Mouse (Mus musculus): ENCODE results near the gene Aknad1. TPM values are rescaled to one million over a fixed set of nuclear protein-coding genes. Genes with fewer than 3 reads are reported as not detected.

Gene Aknad1
- not detected in 2 replicates for total RNA-seq (2012; rRNA removed)

GRCm38 (mm10) chr3:108739045-108739708 is at the start of gene Aknad1:
Aknad1 (plus strand) TSS chr3:108739658.
- H3K36me3 ChIP-seq (ENCODE audit: control insufficient read depth, insufficient read depth, low read length, poor library complexity, severe bottlenecking): no peaks in the 10 kb centered on the region
- no peaks in the 10 kb centered on the region for H3K9me3 ChIP-seq (ENCODE audit: control insufficient read depth, insufficient read depth, low read depth, low read length)
- no peak within 1 kb of the TSS for H3K27ac ChIP-seq (ENCODE audit: insufficient read depth, low read depth, low read length, poor library complexity, severe bottlenecking)
- H3K9ac ChIP-seq (ENCODE audit: insufficient read depth, low read depth, low read length, poor library complexity, severe bottlenecking): no peak within 1 kb of the TSS
- TF ChIP-seq HCFC1 (IDR thresholded peaks at IDR 0.05; ENCODE audit: borderline replicate concordance, insufficient read depth, low read length) (no peak), MAFK (IDR thresholded peaks at IDR 0.05; ENCODE audit: insufficient read depth, low read depth, low read length) (no peak), CHD2 (IDR thresholded peaks at IDR 0.05; ENCODE audit: low read depth, low read length) (no peak), ZC3H11A (IDR thresholded peaks at IDR 0.05; ENCODE audit: borderline replicate concordance, low read depth, low read length) (no peak), ZNF384 (IDR thresholded peaks at IDR 0.05; ENCODE audit: low read depth, low read length) (no peak)
- no peak within 1 kb of the TSS for H3K4me3 ChIP-seq (ENCODE audit: insufficient read depth in 1 of 2, low read depth in 1 of 2, low read length in 2 of 2, poor library complexity in 1 of 2, severe bottlenecking in 1 of 2)
- DNase-seq (ENCODE audit: low read depth, low spot score): no peak
- in situ Hi-C loops (cut with MboI; ENCODE audit: low sequenced_read_pairs in 2 of 2, unreplicated experiment in 2 of 2): no loop called here
- peaks cover 0 to 2% of the 10 kb centered on the region in 2 experiments; a peak in 1 of 4 replicates for H3K4me1 ChIP-seq (ENCODE audit: control insufficient read depth in 2 of 2, insufficient read depth in 2 of 2, low read length in 2 of 2, poor library complexity in 1 of 2)

- Histone ChIP-seq H3K4me1 (ENCODE audit: control insufficient read depth in 2 of 2, insufficient read depth in 2 of 2, low read length in 2 of 2, poor library complexity in 1 of 2) (no peaks in the 10 kb centered on the region), H3K36me3 (ENCODE audit: control insufficient read depth, insufficient read depth, low read length, poor library complexity, severe bottlenecking) (peaks cover 13% of the 10 kb centered on the region), H3K27ac (ENCODE audit: insufficient read depth, low read depth, low read length, poor library complexity, severe bottlenecking) (no peak overlapping the region), H3K9me3 (ENCODE audit: control insufficient read depth, insufficient read depth, low read depth, low read length) (0 out of 2 replicates have a peak, but pooled peaks cover 2% of the 10 kb centered on the region), H3K4me3 (ENCODE audit: insufficient read depth in 1 of 2, low read depth in 1 of 2, low read length in 2 of 2, poor library complexity in 1 of 2, severe bottlenecking in 1 of 2) (no peak overlapping the region), H3K9ac (ENCODE audit: insufficient read depth, low read depth, low read length, poor library complexity, severe bottlenecking) (no peak overlapping the region)
- DNase-seq (ENCODE audit: low read depth, low spot score): no peak
- in situ Hi-C loops (cut with MboI; ENCODE audit: low sequenced_read_pairs in 2 of 2, unreplicated experiment in 2 of 2): no loop called here
- TF ChIP-seq MAFK (IDR thresholded peaks at IDR 0.05; ENCODE audit: insufficient read depth, low read depth, low read length): no peak
- TF ChIP-seq CHD2 (IDR thresholded peaks at IDR 0.05; ENCODE audit: low read depth, low read length): no peak
- no peak for TF ChIP-seq HCFC1 (IDR thresholded peaks at IDR 0.05; ENCODE audit: borderline replicate concordance, insufficient read depth, low read length)
- TF ChIP-seq ZC3H11A (IDR thresholded peaks at IDR 0.05; ENCODE audit: borderline replicate concordance, low read depth, low read length): no peak
- TF ChIP-seq ZNF384 (IDR thresholded peaks at IDR 0.05; ENCODE audit: low read depth, low read length): no peak
Measured at GRCm38 (mm10) chr3:108689979-108690378, 49.5 kb upstream of the Aknad1 start.

- in situ Hi-C loops (cut with MboI; ENCODE audit: low sequenced_read_pairs in 2 of 2, unreplicated experiment in 2 of 2): no loop called here
- H3K36me3 ChIP-seq (ENCODE audit: control insufficient read depth, insufficient read depth, low read length, poor library complexity, severe bottlenecking): peaks cover 19% of the 10 kb centered on the region
- H3K27ac ChIP-seq (ENCODE audit: insufficient read depth, low read depth, low read length, poor library complexity, severe bottlenecking): no peak overlapping the region
- no peak for TF ChIP-seq MAFK (IDR thresholded peaks at IDR 0.05; ENCODE audit: insufficient read depth, low read depth, low read length)
- no peak for TF ChIP-seq ZNF384 (IDR thresholded peaks at IDR 0.05; ENCODE audit: low read depth, low read length)
- TF ChIP-seq CHD2 (IDR thresholded peaks at IDR 0.05; ENCODE audit: low read depth, low read length): no peak
- H3K4me3 ChIP-seq (ENCODE audit: insufficient read depth in 1 of 2, low read depth in 1 of 2, low read length in 2 of 2, poor library complexity in 1 of 2, severe bottlenecking in 1 of 2): no peak overlapping the region
- no peak for DNase-seq (ENCODE audit: low read depth, low spot score)
- H3K4me1 ChIP-seq (ENCODE audit: control insufficient read depth in 2 of 2, insufficient read depth in 2 of 2, low read length in 2 of 2, poor library complexity in 1 of 2): no peaks in the 10 kb centered on the region
- no peak overlapping the region for H3K9ac ChIP-seq (ENCODE audit: insufficient read depth, low read depth, low read length, poor library complexity, severe bottlenecking)
- 0 out of 2 replicates have a peak, but pooled peaks cover 2% of the 10 kb centered on the region for H3K9me3 ChIP-seq (ENCODE audit: control insufficient read depth, insufficient read depth, low read depth, low read length)
Measured at GRCm38 (mm10) chr3:108694321-108694720, 45.1 kb upstream of the Aknad1 start.

GRCm38 (mm10) chr3:108698662-108699061 is 40.8 kb upstream of the Aknad1 start:
- no peaks in the 10 kb centered on the region for H3K4me1 ChIP-seq (ENCODE audit: control insufficient read depth in 2 of 2, insufficient read depth in 2 of 2, low read length in 2 of 2, poor library complexity in 1 of 2)
- TF ChIP-seq CHD2 (IDR thresholded peaks at IDR 0.05; ENCODE audit: low read depth, low read length) (no peak), ZC3H11A (IDR thresholded peaks at IDR 0.05; ENCODE audit: borderline replicate concordance, low read depth, low read length) (no peak), ZNF384 (IDR thresholded peaks at IDR 0.05; ENCODE audit: low read depth, low read length) (no peak), HCFC1 (IDR thresholded peaks at IDR 0.05; ENCODE audit: borderline replicate concordance, insufficient read depth, low read length) (no peak), MAFK (IDR thresholded peaks at IDR 0.05; ENCODE audit: insufficient read depth, low read depth, low read length) (no peak)
- in situ Hi-C loops (cut with MboI; ENCODE audit: low sequenced_read_pairs in 2 of 2, unreplicated experiment in 2 of 2): no loop called here
- peaks cover 21% of the 10 kb centered on the region for H3K36me3 ChIP-seq (ENCODE audit: control insufficient read depth, insufficient read depth, low read length, poor library complexity, severe bottlenecking)
- H3K4me3 ChIP-seq (ENCODE audit: insufficient read depth in 1 of 2, low read depth in 1 of 2, low read length in 2 of 2, poor library complexity in 1 of 2, severe bottlenecking in 1 of 2): no peak overlapping the region
- no peak for DNase-seq (ENCODE audit: low read depth, low spot score)
- H3K27ac ChIP-seq (ENCODE audit: insufficient read depth, low read depth, low read length, poor library complexity, severe bottlenecking): no peak overlapping the region
- no peak overlapping the region for H3K9ac ChIP-seq (ENCODE audit: insufficient read depth, low read depth, low read length, poor library complexity, severe bottlenecking)
- 0 out of 2 replicates have a peak, but pooled peaks cover 2% of the 10 kb centered on the region for H3K9me3 ChIP-seq (ENCODE audit: control insufficient read depth, insufficient read depth, low read depth, low read length)
